In the genomic region with DNA sequence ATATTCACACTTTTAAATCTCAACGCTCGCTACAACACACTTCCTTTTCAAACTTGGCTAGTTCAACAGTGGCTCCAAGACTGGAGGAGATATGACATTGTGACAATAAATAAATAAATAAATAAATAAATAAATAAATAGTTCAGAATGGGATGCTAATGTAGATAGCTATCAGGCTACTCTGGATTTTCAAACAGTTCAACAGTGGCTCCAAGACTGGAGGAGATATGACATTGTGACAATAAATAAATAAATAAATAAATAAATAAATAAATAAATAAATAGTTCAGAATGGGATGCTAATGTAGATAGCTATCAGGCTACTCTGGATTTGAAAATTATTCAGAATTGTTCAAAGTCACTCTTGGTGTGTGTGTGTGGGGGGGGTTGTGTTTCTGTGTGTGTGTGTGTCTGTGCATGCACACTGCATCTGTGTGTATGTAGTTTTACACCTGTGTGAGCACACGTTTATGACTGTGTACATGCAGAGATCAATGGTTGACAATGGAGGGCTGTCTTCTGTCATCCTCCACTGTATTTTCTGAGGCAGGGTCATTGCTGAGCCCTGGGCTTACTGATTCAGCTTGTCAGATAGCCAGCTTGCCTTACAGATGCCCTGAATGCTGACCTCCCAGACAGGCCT, we compare ENCODE assay signal across 7 mouse cellular contexts.
DNase-seq lines count a peak whose midpoint lies in the region; ATAC-seq lines count a peak whose summit lies in the region.
"Not testable (repeated sequence)": the region's sequence is repeated elsewhere in the genome, so short reads cannot be mapped to it uniquely, and the experiment has no call there.

No protein-coding gene starts in this region.

- DNase-seq in forebrain, embryonic 11.5 days (ENCODE audit: low spot score); hindbrain, embryonic 14.5 days (ENCODE audit: low spot score); intestine, embryonic 14.5 days (ENCODE audit: low spot score); midbrain, embryonic 14.5 days: not testable (repeated sequence)
- DNase-seq in midbrain, embryonic 10.5 days (ENCODE audit: low spot score) = peak; percentile 18

- not testable (repeated sequence) for H3K9me3 ChIP-seq in forebrain, embryonic 11.5 days (ENCODE audit: control insufficient read depth, low read length); forebrain, embryonic 15.5 days; hindbrain, embryonic 14.5 days (ENCODE audit: control insufficient read depth, low read length); intestine, embryonic 14.5 days (ENCODE audit: control insufficient read depth, low read length); midbrain, embryonic 10.5 days (replicated peaks); midbrain, embryonic 14.5 days (ENCODE audit: control insufficient read depth, low read length); neural tube, embryonic 14.5 days (ENCODE audit: control insufficient read depth, low read length)

- not testable (repeated sequence) for H3K27me3 ChIP-seq in forebrain, embryonic 11.5 days (ENCODE audit: control insufficient read depth, insufficient read depth, low read length); forebrain, embryonic 15.5 days; hindbrain, embryonic 14.5 days (ENCODE audit: control insufficient read depth, insufficient read depth, low read length); intestine, embryonic 14.5 days (replicated peaks; ENCODE audit: control insufficient read depth, insufficient read depth, low read length); midbrain, embryonic 14.5 days (ENCODE audit: control insufficient read depth, insufficient read depth, low read length); neural tube, embryonic 14.5 days (ENCODE audit: control insufficient read depth, insufficient read depth, low read length)
- peaks cover 21% of the 10 kb centered on the region for H3K27me3 ChIP-seq in midbrain, embryonic 10.5 days (ENCODE audit: low read depth, poor library complexity, severe bottlenecking)

- ATAC-seq in forebrain, embryonic 11.5 days (replicated peaks; ENCODE audit: low FRiP score) = 0 out of 2 replicates have a peak, but pooled peaks have one; percentile 24
- peak; percentile 27 for ATAC-seq in forebrain, embryonic 15.5 days (replicated peaks)
- peak; percentile 29; the same call in 1 of the 2 replicates for ATAC-seq in hindbrain, embryonic 14.5 days (ENCODE audit: low FRiP score)
- peak; percentile 52; the same call in 1 of the 2 replicates for ATAC-seq in intestine, embryonic 14.5 days (replicated peaks; ENCODE audit: low FRiP score, low TSS enrichment, low read depth)
- peak; percentile 68; the same call in 1 of the 2 replicates for ATAC-seq in midbrain, embryonic 14.5 days (ENCODE audit: low FRiP score, low TSS enrichment)
- peak; percentile 28; the same call in 1 of the 2 replicates for ATAC-seq in neural tube, embryonic 14.5 days (ENCODE audit: low read depth)

- H3K27ac ChIP-seq in forebrain, embryonic 11.5 days (ENCODE audit: low read depth, low read length); hindbrain, embryonic 14.5 days; intestine, embryonic 14.5 days (ENCODE audit: low read depth); midbrain, embryonic 10.5 days (replicated peaks); midbrain, embryonic 14.5 days (replicated peaks; ENCODE audit: low read depth, low read length); neural tube, embryonic 14.5 days (ENCODE audit: low read depth, low read length): not testable (repeated sequence)
- H3K27ac ChIP-seq in forebrain, embryonic 15.5 days (replicated peaks) = peak overlapping the region; percentile 35

- 72% methylated on average over 3 of the region's 3 CpGs for WGBS in forebrain, embryonic 11.5 days
- WGBS in forebrain, embryonic 15.5 days = 37% methylated on average over 3 of the region's 3 CpGs
- WGBS in hindbrain, embryonic 14.5 days = 64% methylated on average over 3 of the region's 3 CpGs
- WGBS in intestine, embryonic 14.5 days = 56% methylated on average over 3 of the region's 3 CpGs
- 73% methylated on average over 3 of the region's 3 CpGs for WGBS in midbrain, embryonic 10.5 days
- 30% methylated on average over 3 of the region's 3 CpGs for WGBS in midbrain, embryonic 14.5 days
- 85% methylated on average over 3 of the region's 3 CpGs for WGBS in neural tube, embryonic 14.5 days

- H3K36me3 ChIP-seq in forebrain, embryonic 11.5 days (ENCODE audit: control insufficient read depth, insufficient read depth, low read length); forebrain, embryonic 15.5 days; hindbrain, embryonic 14.5 days (replicated peaks; ENCODE audit: control insufficient read depth, insufficient read depth); intestine, embryonic 14.5 days (ENCODE audit: control insufficient read depth, insufficient read depth, low read length); midbrain, embryonic 10.5 days; midbrain, embryonic 14.5 days (ENCODE audit: control insufficient read depth, insufficient read depth, low read length); neural tube, embryonic 14.5 days (ENCODE audit: control insufficient read depth, insufficient read depth, low read length): not testable (repeated sequence)

- H3K4me1 ChIP-seq in forebrain, embryonic 11.5 days (replicated peaks; ENCODE audit: control insufficient read depth, insufficient read depth, low read length); hindbrain, embryonic 14.5 days (replicated peaks; ENCODE audit: control insufficient read depth, insufficient read depth, low read length); neural tube, embryonic 14.5 days (ENCODE audit: control insufficient read depth, insufficient read depth, low read length): not testable (repeated sequence)
- H3K4me1 ChIP-seq in forebrain, embryonic 15.5 days = peaks cover 24% of the 10 kb centered on the region
- H3K4me1 ChIP-seq in intestine, embryonic 14.5 days (replicated peaks; ENCODE audit: control insufficient read depth, insufficient read depth, low read length) = peaks cover 12% of the 10 kb centered on the region
- peaks cover 23% of the 10 kb centered on the region for H3K4me1 ChIP-seq in midbrain, embryonic 10.5 days
- peaks cover 14% of the 10 kb centered on the region for H3K4me1 ChIP-seq in midbrain, embryonic 14.5 days (ENCODE audit: control insufficient read depth, insufficient read depth, low read length)

- not testable (repeated sequence) for H3K4me3 ChIP-seq in forebrain, embryonic 11.5 days (ENCODE audit: low read depth, low read length); forebrain, embryonic 15.5 days; hindbrain, embryonic 14.5 days (replicated peaks; ENCODE audit: low read length); intestine, embryonic 14.5 days (ENCODE audit: low read depth, low read length); midbrain, embryonic 10.5 days; midbrain, embryonic 14.5 days (replicated peaks; ENCODE audit: low read depth, low read length); neural tube, embryonic 14.5 days (ENCODE audit: low read depth, low read length)

- H3K9ac ChIP-seq in forebrain, embryonic 11.5 days (ENCODE audit: low read length); forebrain, embryonic 15.5 days (replicated peaks); hindbrain, embryonic 14.5 days; intestine, embryonic 14.5 days (ENCODE audit: low read length); midbrain, embryonic 14.5 days (replicated peaks; ENCODE audit: low read length); neural tube, embryonic 14.5 days (replicated peaks; ENCODE audit: low read depth, low read length): not testable (repeated sequence)

- not testable (repeated sequence) for H3K4me2 ChIP-seq in forebrain, embryonic 11.5 days (ENCODE audit: low read depth, low read length, severe bottlenecking); forebrain, embryonic 15.5 days (replicated peaks); hindbrain, embryonic 14.5 days (replicated peaks); intestine, embryonic 14.5 days (ENCODE audit: low read length); midbrain, embryonic 14.5 days (ENCODE audit: low read length); neural tube, embryonic 14.5 days (ENCODE audit: low read depth, low read length)
